Mouse (Mus musculus) heart, embryonic 10.5 days (tissue): Measurements from ENCODE around the gene Gm3264. TPM values are rescaled to one million over a fixed set of nuclear protein-coding genes. Genes with fewer than 3 reads are reported as not detected.
A peak's percentile ranks its signal among the peaks of the same experiment; 100 is the strongest.
"Not testable (repeated sequence)": the region's sequence is repeated elsewhere in the genome, so short reads cannot be mapped to it uniquely, and the experiment has no call there.

ENCODE experiments used
- DNase-seq: peaks from one replicate; pipeline ENCODE4 v3.0.0-alpha.2; 2017; ENCODE audit warnings: low spot score
- H3K27ac ChIP-seq: fragments of 300-500 bp; sonication (generic); 2 replicates; pipeline ENCODE4 v1.5.1; 2016; ENCODE audit warnings: mild to moderate bottlenecking
- H3K27me3 ChIP-seq: fragments of 300-500 bp; sonication (generic); 2 replicates; pipeline ENCODE4 v1.6.1; 2016; ENCODE audit warnings: mild to moderate bottlenecking; ENCODE audit not compliant: poor library complexity, insufficient read depth, severe bottlenecking
- H3K36me3 ChIP-seq: fragments of 300-500 bp; sonication (generic); 2 replicates; pipeline ENCODE4 v1.6.1; 2016; ENCODE audit warnings: mild to moderate bottlenecking, moderate library complexity
- H3K4me1 ChIP-seq: fragments of 300-500 bp; sonication (generic); 2 replicates; pipeline ENCODE4 v1.6.1; 2016; ENCODE audit warnings: mild to moderate bottlenecking
- H3K4me3 ChIP-seq: fragments of 300-500 bp; sonication (generic); 2 replicates; pipeline ENCODE4 v1.5.1; 2016; ENCODE audit warnings: mild to moderate bottlenecking, moderate library complexity
- H3K9me3 ChIP-seq: fragments of 300-500 bp; sonication (generic); 2 replicates; pipeline ENCODE4 v1.6.1; 2016; ENCODE audit warnings: mild to moderate bottlenecking, moderate library complexity
- WGBS: fragments of 180-500 bp; shearing (Covaris S2); methylation state at CpG from one replicate; pipeline ENCODE4 v1.1.7; 2016; 5-methylcytosine and 5-hydroxymethylcytosine counted together
- polyA plus RNA-seq: library from polyadenylated mRNA; unstranded; fragments of >200 nt; fragmentation: Nextera tagmentation; extraction: Ambion mirVana; gene quantifications from 2 replicates; pipeline ENCODE4 v1.2.1, GENCODE M21; 2016

Gene Gm3264
- 2.4 and 2.5 TPM in 2 replicates for polyA plus RNA-seq

DNA sequence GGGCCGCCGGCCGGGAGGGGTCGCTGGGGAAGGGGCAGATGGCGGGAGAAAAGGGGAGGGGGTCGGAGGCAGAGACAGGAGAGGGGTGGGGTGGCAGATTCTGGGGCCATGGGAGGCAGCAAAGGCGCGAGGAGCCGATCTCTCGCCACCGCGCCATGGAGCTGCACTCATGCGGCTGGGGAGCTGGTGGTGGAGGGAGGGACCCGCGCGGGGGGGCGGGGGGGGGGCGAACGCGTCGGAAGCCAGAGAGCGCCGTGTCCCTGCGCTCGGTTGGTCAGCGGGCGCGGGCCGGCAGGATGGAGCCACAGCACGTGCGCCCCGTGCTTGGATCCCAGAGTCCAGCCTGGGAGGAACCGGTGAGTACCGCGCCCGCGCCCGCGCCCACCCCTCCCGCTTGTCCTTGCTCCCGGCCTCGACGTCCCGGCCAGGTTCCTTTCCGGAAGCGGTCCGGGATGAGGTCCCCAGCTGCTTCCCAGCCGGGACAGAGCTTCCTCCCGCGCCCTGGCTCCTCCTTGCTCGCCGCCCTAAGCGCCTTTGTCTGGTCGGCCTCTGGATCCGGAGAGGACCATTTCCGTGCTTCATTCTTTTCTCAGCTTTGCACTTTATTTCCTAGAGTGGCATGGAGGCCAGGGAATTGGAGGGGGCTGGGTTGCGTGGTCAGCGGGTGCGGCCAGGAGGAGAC, at the start of gene Gm3264:
TSS of gene Gm3264 (plus strand) at position 278 of the 682 bp plus-strand sequence.
- WGBS: 3% methylated on average over 44 of the region's 59 CpGs
- peak within 1 kb of the TSS; percentile 70; the same call in 1 of the 2 replicates for H3K27ac ChIP-seq

DNA sequence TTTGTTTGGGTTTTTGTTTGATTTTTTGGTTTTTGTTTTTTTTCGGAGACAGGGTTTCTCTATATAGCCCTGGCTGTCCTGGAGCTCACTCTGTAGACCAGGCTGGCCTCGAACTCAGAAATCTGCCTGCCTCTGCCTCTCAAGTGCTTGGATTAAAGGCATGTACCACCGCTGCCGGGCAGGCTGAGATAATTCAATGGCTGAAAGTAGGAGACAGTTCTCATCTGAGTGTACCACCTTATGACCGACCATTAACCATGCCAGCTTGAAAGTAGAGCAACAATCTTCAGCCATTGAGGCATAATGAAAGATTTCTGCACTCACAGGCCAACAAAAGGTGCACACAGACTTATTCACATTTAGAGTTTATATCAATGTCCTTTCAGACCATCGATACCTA, 49.0 kb upstream of the Gm3264 start:
- not testable (repeated sequence) for H3K9me3 ChIP-seq, H3K4me3 ChIP-seq, H3K4me1 ChIP-seq, H3K27ac ChIP-seq, H3K36me3 ChIP-seq, DNase-seq, H3K27me3 ChIP-seq
- 76% methylated on average over 6 of the region's 6 CpGs for WGBS

More for the DNA sequence above, at the start of gene Gm3264:
- H3K4me1 ChIP-seq, H3K9me3 ChIP-seq, H3K27me3 ChIP-seq, H3K36me3 ChIP-seq: not testable (repeated sequence)
- peak within 1 kb of the TSS; percentile 48 for H3K4me3 ChIP-seq
- peak; percentile 33 for DNase-seq

DNA sequence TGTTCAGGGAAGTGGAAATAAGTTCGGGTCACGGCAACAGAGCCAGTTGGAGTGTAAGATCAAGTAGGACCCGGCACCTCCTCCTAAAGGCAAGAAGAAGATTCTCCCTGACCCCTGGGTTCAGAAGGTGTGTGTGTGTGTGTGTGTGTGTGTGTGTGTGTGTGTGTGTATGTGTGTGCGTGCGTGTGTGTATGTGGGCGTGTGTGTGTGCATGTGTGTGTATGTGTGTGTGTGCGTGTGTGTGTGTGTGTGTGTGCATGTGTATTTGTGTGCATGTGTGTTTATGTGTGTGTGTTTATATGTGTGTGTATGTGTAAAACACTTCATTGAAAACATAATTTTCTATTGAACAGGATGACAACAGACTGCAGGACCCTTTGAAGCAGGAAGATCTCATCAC, 33.4 kb upstream of the Gm3264 start:
- DNase-seq, H3K9me3 ChIP-seq, H3K4me3 ChIP-seq, H3K27me3 ChIP-seq, H3K4me1 ChIP-seq, H3K36me3 ChIP-seq, H3K27ac ChIP-seq: not testable (repeated sequence)
- 93% methylated on average over 3 of the region's 7 CpGs for WGBS

DNA sequence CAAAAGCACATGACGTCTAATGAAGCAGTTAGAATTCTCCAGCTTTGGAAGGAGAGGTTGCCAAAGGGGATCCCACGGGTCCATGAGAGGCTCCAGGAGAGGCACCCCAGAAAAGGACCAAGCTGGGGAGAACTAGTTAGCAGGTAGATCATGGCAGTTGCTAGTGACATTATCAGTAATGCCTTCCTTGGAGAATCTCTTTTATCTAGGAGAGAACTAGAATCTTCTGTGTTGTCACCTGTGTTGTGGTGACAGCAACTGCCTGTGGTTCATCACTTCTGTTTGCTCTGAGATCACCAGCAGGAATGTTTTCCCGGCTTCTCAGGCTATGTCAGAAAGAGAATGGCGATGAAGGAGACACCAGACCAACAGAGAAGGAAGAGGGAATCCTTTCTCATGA, 17.6 kb upstream of the Gm3264 start, which contains the start of gene Gm3269:
TSS of gene Gm3269 (plus strand) at position 301 of the 400 bp plus-strand sequence.
- not testable (repeated sequence) for H3K27me3 ChIP-seq, H3K9me3 ChIP-seq, DNase-seq, H3K4me3 ChIP-seq, H3K4me1 ChIP-seq, H3K36me3 ChIP-seq, H3K27ac ChIP-seq
- 67% methylated on average over 1 of the region's 4 CpGs for WGBS

DNA sequence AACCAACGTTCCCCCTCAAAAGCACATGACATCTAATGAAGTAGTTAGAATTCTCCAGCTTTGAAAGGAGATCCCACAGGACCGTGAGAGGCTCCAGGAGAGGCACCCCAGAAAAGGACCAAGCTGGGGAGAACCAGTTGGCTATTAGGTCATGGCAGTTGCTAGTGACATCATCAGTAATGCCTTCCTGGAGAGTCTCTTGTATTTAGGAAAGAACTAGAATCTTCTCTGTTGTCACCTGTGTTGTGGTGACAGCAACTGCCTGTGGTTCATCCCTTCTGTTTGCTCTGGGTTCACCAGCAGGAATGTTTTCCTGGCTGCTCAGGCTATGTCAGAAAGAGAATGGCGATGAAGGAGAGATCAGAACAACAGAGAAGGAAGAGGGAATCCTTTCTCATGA, 36.7 kb downstream of the Gm3264 start, which contains the start of gene Gm3278:
TSS of gene Gm3278 (plus strand) at position 301 of the 400 bp plus-strand sequence.
- not testable (repeated sequence) for H3K27ac ChIP-seq, H3K9me3 ChIP-seq, H3K36me3 ChIP-seq, H3K4me1 ChIP-seq, H3K27me3 ChIP-seq, DNase-seq, H3K4me3 ChIP-seq
- WGBS: 69% methylated on average over 1 of the region's 3 CpGs

Other genes starting within 250 kb of the Gm3264 start
- gene Gm8159, start 223.2 kb upstream of the Gm3264 start, polyA plus RNA-seq: 0.36 TPM in 1 of 2 replicates, not detected in the other
- gene Gm3239, start 191.4 kb upstream of the Gm3264 start, polyA plus RNA-seq: 0.38 and 0.59 TPM in 2 replicates
- gene Gm7876, start 146.3 kb upstream of the Gm3264 start, polyA plus RNA-seq: not detected in 2 replicates
- 0.39 and 0.48 TPM in 2 replicates for gene Gm3252, start 128.8 kb upstream of the Gm3264 start, polyA plus RNA-seq
- gene Gm9602, start 79.2 kb upstream of the Gm3264 start, polyA plus RNA-seq: not detected in 2 replicates
- gene Gm3269, start 17.5 kb upstream of the Gm3264 start, polyA plus RNA-seq: not detected in 2 replicates
- 0.30 TPM in 1 of 2 replicates, not detected in the other for gene Gm3278, start 36.8 kb downstream of the Gm3264 start, polyA plus RNA-seq
- not detected in 2 replicates for gene Gm8297, start 128.4 kb downstream of the Gm3264 start, polyA plus RNA-seq
- gene Gm3298, start 160.3 kb downstream of the Gm3264 start, polyA plus RNA-seq: not detected in 2 replicates
- gene 4930555G01Rik, start 195.1 kb downstream of the Gm3264 start, polyA plus RNA-seq: not detected in 2 replicates
- 2.4 and 2.9 TPM in 2 replicates for gene Gm8281, start 215.5 kb downstream of the Gm3264 start, polyA plus RNA-seq